Mouse (Mus musculus) midbrain, embryonic 14.5 days (tissue): ENCODE results near the gene Olfr347. TPM values are rescaled to one million over a fixed set of nuclear protein-coding genes. Genes with fewer than 3 reads are reported as not detected.

ENCODE experiments used
- ATAC-seq: fragments of 200-750 bp; cut with Nextera tagmentation; 2 replicates; pipeline ENCODE4 v1.8.0; 2017; ENCODE audit warnings: moderate number of reproducible peaks, moderate library complexity; ENCODE audit not compliant: low FRiP score, low TSS enrichment
- DNase-seq: peaks from one replicate; pipeline ENCODE4 v3.0.0-alpha.2; 2015
- H3K27ac ChIP-seq: fragments of 300-500 bp; sonication (generic); replicated peaks from 2 replicates; pipeline ENCODE4 v1.5.1; 2014; ENCODE audit warnings: mild to moderate bottlenecking, low read depth, low read length, moderate library complexity
- H3K27me3 ChIP-seq: fragments of 300-500 bp; sonication (generic); 2 replicates; pipeline ENCODE4 v1.6.1; 2014; ENCODE audit warnings: low read length, control low read depth, mixed read lengths; ENCODE audit not compliant: control insufficient read depth, insufficient read depth
- H3K36me3 ChIP-seq: fragments of 300-500 bp; sonication (generic); 2 replicates; pipeline ENCODE4 v1.6.1; 2014; ENCODE audit warnings: low read length, control low read depth; ENCODE audit not compliant: control insufficient read depth, insufficient read depth
- H3K4me1 ChIP-seq: fragments of 300-500 bp; sonication (generic); 2 replicates; pipeline ENCODE4 v1.6.1; 2014; ENCODE audit warnings: mild to moderate bottlenecking, antibody characterized with exemption, low read length, control low read depth; ENCODE audit not compliant: control insufficient read depth, insufficient read depth
- H3K4me2 ChIP-seq: fragments of 300-500 bp; sonication (generic); 2 replicates; pipeline ENCODE4 v1.6.1; 2014; ENCODE audit warnings: mild to moderate bottlenecking, low read length, moderate library complexity
- H3K4me3 ChIP-seq: fragments of 300-500 bp; sonication (generic); replicated peaks from 2 replicates; pipeline ENCODE4 v1.5.1; 2014; ENCODE audit warnings: low read depth, low read length
- H3K9ac ChIP-seq: fragments of 300-500 bp; sonication (generic); replicated peaks from 2 replicates; pipeline ENCODE4 v1.6.1; 2014; ENCODE audit warnings: mild to moderate bottlenecking, low read length, moderate library complexity
- H3K9me3 ChIP-seq: fragments of 300-500 bp; sonication (generic); 2 replicates; pipeline ENCODE4 v1.6.1; 2016; ENCODE audit warnings: low read length, control low read depth, mixed read lengths; ENCODE audit not compliant: control insufficient read depth
- WGBS: fragments of 180-500 bp; shearing (Covaris S2); extraction: QIAGEN DNeasy Blood & Tissue Kit; methylation state at CpG from one replicate; pipeline ENCODE4 v1.1.7; 2014; 5-methylcytosine and 5-hydroxymethylcytosine counted together
- polyA plus RNA-seq: library from polyadenylated mRNA; unstranded; fragments of >200 nt; fragmentation: Nextera tagmentation; extraction: Ambion mirVana; gene quantifications from 2 replicates; pipeline ENCODE4 v1.2.1, GENCODE M21; 2014

Olfr347 gene
- polyA plus RNA-seq = not detected in 2 replicates

GRCm38 (mm10) chr2:36731602-36732001, at the start of gene Olfr347:
Gene Olfr347 (plus strand): TSS chr2:36731902.
- Histone ChIP-seq H3K4me3 (no peak within 1 kb of the TSS), H3K4me2 (no peak within 1 kb of the TSS), H3K27me3 (no peaks in the 10 kb centered on the region), H3K36me3 (no peaks in the 10 kb centered on the region), H3K9me3 (peaks cover 16% of the 10 kb centered on the region), H3K27ac (no peak within 1 kb of the TSS), H3K4me1 (no peaks in the 10 kb centered on the region), H3K9ac (no peak within 1 kb of the TSS)
- ATAC-seq (no peak), DNase-seq (no peak)

- Histone ChIP-seq H3K4me1 (no peaks in the 10 kb centered on the region), H3K27ac (no peak within 1 kb of the TSS), H3K36me3 (no peaks in the 10 kb centered on the region), H3K9me3 (peaks cover 7% of the 10 kb centered on the region; the same call in 1 of the 2 replicates), H3K27me3 (no peaks in the 10 kb centered on the region), H3K9ac (no peak within 1 kb of the TSS), H3K4me3 (no peak within 1 kb of the TSS), H3K4me2 (no peak within 1 kb of the TSS)
- DNase-seq = no peak
- WGBS = 94% methylated on average over 1 of the region's 1 CpGs
- no peak for ATAC-seq
Observed at GRCm38 (mm10) chr2:36685488-36685887, 46.2 kb upstream of the Olfr347 start, which contains the start of gene Olfr346. Gene Olfr346 (plus strand): TSS chr2:36685788.

GRCm38 (mm10) chr2:36736226-36736625, 4.5 kb downstream of the Olfr347 start:
- H3K27me3 ChIP-seq = no peaks in the 10 kb centered on the region
- H3K9me3 ChIP-seq = no peaks in the 10 kb centered on the region; the same call in 1 of the 2 replicates
- no peak overlapping the region for H3K9ac ChIP-seq
- DNase-seq = no peak
- no peak overlapping the region for H3K4me3 ChIP-seq
- no peak overlapping the region for H3K4me2 ChIP-seq
- no peaks in the 10 kb centered on the region for H3K4me1 ChIP-seq
- ATAC-seq = no peak
- no peaks in the 10 kb centered on the region for H3K36me3 ChIP-seq
- WGBS = 57% methylated on average over 3 of the region's 3 CpGs
- no peak overlapping the region for H3K27ac ChIP-seq

- ATAC-seq (no peak), DNase-seq (no peak)
- Histone ChIP-seq H3K27me3 (no peaks in the 10 kb centered on the region), H3K36me3 (no peaks in the 10 kb centered on the region), H3K4me3 (no peak within 1 kb of the TSS), H3K27ac (no peak within 1 kb of the TSS), H3K9ac (no peak within 1 kb of the TSS), H3K4me2 (no peak within 1 kb of the TSS), H3K9me3 (peaks cover 15% of the 10 kb centered on the region; the same call in 1 of the 2 replicates), H3K4me1 (no peaks in the 10 kb centered on the region)
- whole genome bisulfite sequencing = 65% methylated on average over 2 of the region's 2 CpGs
Observed at GRCm38 (mm10) chr2:36783976-36784375, 52.3 kb downstream of the Olfr347 start, which contains the start of gene Olfr348. Gene Olfr348 (plus strand): TSS chr2:36784276.

Other genes starting within 250 kb of the Olfr347 start
- not detected in 2 replicates for gene Olfr341, start 249.4 kb upstream of the Olfr347 start, polyA plus RNA-seq
- not detected in 2 replicates for gene Olfr342, start 206.9 kb upstream of the Olfr347 start, polyA plus RNA-seq
- gene Olfr344, start 165.2 kb upstream of the Olfr347 start, polyA plus RNA-seq = not detected in 2 replicates
- gene Olfr345, start 91.9 kb upstream of the Olfr347 start, polyA plus RNA-seq = not detected in 2 replicates
- not detected in 2 replicates for gene Olfr346, start 46.1 kb upstream of the Olfr347 start, polyA plus RNA-seq
- gene Olfr348, start 52.4 kb downstream of the Olfr347 start, polyA plus RNA-seq = not detected in 2 replicates
- not detected in 2 replicates for gene Olfr50, start 58.6 kb downstream of the Olfr347 start, polyA plus RNA-seq
- gene Olfr3, start 85.1 kb downstream of the Olfr347 start, polyA plus RNA-seq = not detected in 2 replicates
- not detected in 2 replicates for gene Olfr350, start 114.4 kb downstream of the Olfr347 start, polyA plus RNA-seq
- gene Olfr351, start 130.8 kb downstream of the Olfr347 start, polyA plus RNA-seq = not detected in 2 replicates
- gene Olfr352, start 136.6 kb downstream of the Olfr347 start, polyA plus RNA-seq = not detected in 2 replicates
- gene Olfr353, start 161.0 kb downstream of the Olfr347 start, polyA plus RNA-seq = not detected in 2 replicates
- not detected in 2 replicates for gene Olfr354, start 173.8 kb downstream of the Olfr347 start, polyA plus RNA-seq
- gene Olfr355, start 197.0 kb downstream of the Olfr347 start, polyA plus RNA-seq = not detected in 2 replicates
- gene Olfr356, start 205.2 kb downstream of the Olfr347 start, polyA plus RNA-seq = not detected in 2 replicates